Mouse (Mus musculus) thymus, adult 2 months (tissue): ENCODE data around the gene Arhgdig.

ENCODE experiments used
- CTCF ChIP-seq: fragments of 200-500 bp; IDR thresholded peaks from 2 replicates; pipeline ENCODE4 v1.5.1; 2012; ENCODE audit warnings: mild to moderate bottlenecking, control low read depth, low read length, moderate library complexity, borderline replicate concordance; ENCODE audit not compliant: control insufficient read depth, poor library complexity, insufficient read depth; ENCODE audit errors: extremely low read depth
- POLR2A ChIP-seq: fragments of 200-500 bp; IDR thresholded peaks from 2 replicates; pipeline ENCODE4 v1.6.1; 2012; ENCODE audit warnings: mild to moderate bottlenecking, low read length, control low read depth, moderate library complexity; ENCODE audit not compliant: control insufficient read depth, poor library complexity, insufficient read depth; ENCODE audit errors: extremely low read depth

- TF ChIP-seq POLR2A (no peak), CTCF (no peak)
Observed at GRCm38 (mm10) chr17:26212681-26213080, 5.1 kb upstream of the Arhgdig start.
